Mouse (Mus musculus) limb, embryonic 12.5 days (tissue): ENCODE measurements around the gene Rer1. TPM values are rescaled to one million over a fixed set of nuclear protein-coding genes. Genes with fewer than 3 reads are reported as not detected.
A peak's percentile ranks its signal among the peaks of the same experiment; 100 is the strongest.

ENCODE experiments used
- ATAC-seq: fragments of 200-750 bp; cut with Nextera tagmentation; 2 replicates; pipeline ENCODE4 v1.8.0; 2017; ENCODE audit warnings: low read depth, moderate TSS enrichment; ENCODE audit not compliant: insufficient number of reproducible peaks, insufficient read depth, low FRiP score, low TSS enrichment
- H3K27ac ChIP-seq: fragments of 300-500 bp; sonication (generic); 2 replicates; pipeline ENCODE4 v1.5.1; 2016; ENCODE audit warnings: mild to moderate bottlenecking, moderate library complexity
- H3K27me3 ChIP-seq: fragments of 300-500 bp; sonication (generic); 2 replicates; pipeline ENCODE4 v1.6.1; 2016; ENCODE audit warnings: mild to moderate bottlenecking, moderate library complexity
- H3K36me3 ChIP-seq: fragments of 300-500 bp; sonication (generic); 2 replicates; pipeline ENCODE4 v1.6.1; 2016; ENCODE audit warnings: mild to moderate bottlenecking, moderate library complexity
- H3K4me1 ChIP-seq: fragments of 300-500 bp; sonication (generic); replicated peaks from 2 replicates; pipeline ENCODE4 v1.6.1; 2016
- H3K4me2 ChIP-seq: fragments of 300-500 bp; sonication (generic); 2 replicates; pipeline ENCODE4 v1.6.1; 2016; ENCODE audit warnings: mild to moderate bottlenecking, moderate library complexity
- H3K4me3 ChIP-seq: fragments of 300-500 bp; sonication (generic); replicated peaks from 2 replicates; pipeline ENCODE4 v1.5.1; 2016; ENCODE audit warnings: mild to moderate bottlenecking
- H3K9ac ChIP-seq: fragments of 300-500 bp; sonication (generic); replicated peaks from 2 replicates; pipeline ENCODE4 v1.6.1; 2016; ENCODE audit warnings: mild to moderate bottlenecking, moderate library complexity
- H3K9me3 ChIP-seq: fragments of 300-500 bp; sonication (generic); 2 replicates; pipeline ENCODE4 v1.6.1; 2016; ENCODE audit warnings: mild to moderate bottlenecking, moderate library complexity
- WGBS: fragments of 180-500 bp; shearing (Covaris S2); methylation state at CpG from one replicate; pipeline ENCODE4 v1.1.7; 2016; 5-methylcytosine and 5-hydroxymethylcytosine counted together
- polyA plus RNA-seq: library from polyadenylated mRNA; unstranded; fragments of >200 nt; fragmentation: Nextera tagmentation; extraction: Ambion mirVana; gene quantifications from 2 replicates; pipeline ENCODE4 v1.2.1, GENCODE M21; 2016

Gene Rer1
- polyA plus RNA-seq, 1 experiment from 2014 or later, result 141 TPM

GRCm38 (mm10) chr4:155126194-155126593 lies 40.0 kb upstream of the Rer1 start:
- no peaks in the 10 kb centered on the region for H3K9me3 ChIP-seq
- ATAC-seq, result no peak
- WGBS, result 85% methylated on average over 5 of the region's 5 CpGs
- no peak overlapping the region for H3K9ac ChIP-seq
- H3K36me3 ChIP-seq, result no peaks in the 10 kb centered on the region
- H3K4me3 ChIP-seq, result no peak overlapping the region
- peaks cover 75% of the 10 kb centered on the region for H3K4me1 ChIP-seq
- 0 out of 2 replicates have a peak, but pooled peaks cover 5% of the 10 kb centered on the region for H3K27me3 ChIP-seq
- H3K27ac ChIP-seq, result no peak overlapping the region
- no peak overlapping the region for H3K4me2 ChIP-seq

- WGBS, result 41% methylated on average over 7 of the region's 7 CpGs
- no peaks in the 10 kb centered on the region for H3K36me3 ChIP-seq
- peaks cover 77% of the 10 kb centered on the region for H3K4me1 ChIP-seq
- ATAC-seq, result no peak
- no peak overlapping the region for H3K9ac ChIP-seq
- no peak overlapping the region for H3K4me3 ChIP-seq
- no peak overlapping the region for H3K27ac ChIP-seq
- H3K4me2 ChIP-seq, result no peak overlapping the region
- H3K27me3 ChIP-seq, result 0 out of 2 replicates have a peak, but pooled peaks cover 5% of the 10 kb centered on the region
- no peaks in the 10 kb centered on the region for H3K9me3 ChIP-seq
These were observed 39.1 kb upstream of the Rer1 start for GRCm38 (mm10) chr4:155125310-155125709.

- Histone ChIP-seq H3K4me3 (no peak overlapping the region), H3K27me3 (no peaks in the 10 kb centered on the region), H3K27ac (peak overlapping the region; percentile 97), H3K4me2 (no peak overlapping the region), H3K9ac (0 out of 2 replicates have a peak overlapping the region, but pooled peaks have one; percentile 12), H3K36me3 (no peaks in the 10 kb centered on the region), H3K9me3 (no peaks in the 10 kb centered on the region), H3K4me1 (peaks cover 74% of the 10 kb centered on the region)
- no peak for ATAC-seq
- WGBS, result 74% methylated on average over 9 of the region's 9 CpGs
These were observed 37.8 kb upstream of the Rer1 start for GRCm38 (mm10) chr4:155123868-155124534.

DNA sequence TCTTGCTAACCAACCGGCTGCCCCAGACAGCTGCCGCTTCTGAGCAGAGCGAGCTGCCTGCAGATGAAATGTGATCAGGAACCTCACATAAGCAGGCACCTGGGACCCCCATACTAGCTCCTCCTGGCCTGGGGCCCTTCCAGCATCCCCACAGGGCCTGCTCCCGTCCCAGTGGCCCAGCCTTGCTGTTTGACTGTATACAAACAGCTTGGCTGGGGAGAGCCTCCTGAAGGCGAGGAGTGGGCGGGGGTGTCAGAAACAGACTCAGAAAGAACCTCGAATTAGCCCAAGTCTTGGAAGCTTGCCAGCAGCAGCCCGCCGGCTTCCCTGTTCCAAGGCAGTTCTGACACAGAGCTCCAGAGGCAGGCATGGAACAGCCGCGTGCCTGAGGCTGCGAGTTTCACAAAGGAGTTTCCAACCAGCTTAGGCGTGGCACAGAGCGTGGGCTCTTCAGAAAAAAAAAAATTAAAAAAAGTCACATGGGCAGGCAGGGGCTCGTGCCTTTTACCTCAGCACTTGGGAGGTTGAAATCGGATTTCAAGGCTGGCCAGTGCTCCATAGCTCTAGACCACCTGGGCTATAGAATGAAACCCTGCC lies 36.4 kb upstream of the Rer1 start:
- no peak overlapping the region; the same call in 1 of the 2 replicates for H3K9ac ChIP-seq
- peak overlapping the region; percentile 9; the same call in 1 of the 2 replicates for H3K4me3 ChIP-seq
- peak overlapping the region; percentile 97 for H3K27ac ChIP-seq
- no peaks in the 10 kb centered on the region for H3K27me3 ChIP-seq
- H3K9me3 ChIP-seq, result peaks cover 5% of the 10 kb centered on the region
- ATAC-seq, result peak; percentile 69
- 7% methylated on average over 16 of the region's 16 CpGs for WGBS
- no peaks in the 10 kb centered on the region for H3K36me3 ChIP-seq
- peak overlapping the region; percentile 45 for H3K4me2 ChIP-seq
- H3K4me1 ChIP-seq, result peaks cover 76% of the 10 kb centered on the region

- peaks cover 75% of the 10 kb centered on the region for H3K4me1 ChIP-seq
- peak overlapping the region; percentile 45 for H3K4me2 ChIP-seq
- ATAC-seq, result peak; percentile 11; the same call in 1 of the 2 replicates
- peak overlapping the region; percentile 9; the same call in 1 of the 2 replicates for H3K4me3 ChIP-seq
- H3K36me3 ChIP-seq, result no peaks in the 10 kb centered on the region
- H3K27me3 ChIP-seq, result no peaks in the 10 kb centered on the region
- H3K9me3 ChIP-seq, result peaks cover 5% of the 10 kb centered on the region
- no peak overlapping the region for H3K9ac ChIP-seq
- WGBS, result 69% methylated on average over 6 of the region's 6 CpGs
- peak overlapping the region; percentile 97 for H3K27ac ChIP-seq
These were observed 35.8 kb upstream of the Rer1 start for GRCm38 (mm10) chr4:155121915-155122443.

DNA sequence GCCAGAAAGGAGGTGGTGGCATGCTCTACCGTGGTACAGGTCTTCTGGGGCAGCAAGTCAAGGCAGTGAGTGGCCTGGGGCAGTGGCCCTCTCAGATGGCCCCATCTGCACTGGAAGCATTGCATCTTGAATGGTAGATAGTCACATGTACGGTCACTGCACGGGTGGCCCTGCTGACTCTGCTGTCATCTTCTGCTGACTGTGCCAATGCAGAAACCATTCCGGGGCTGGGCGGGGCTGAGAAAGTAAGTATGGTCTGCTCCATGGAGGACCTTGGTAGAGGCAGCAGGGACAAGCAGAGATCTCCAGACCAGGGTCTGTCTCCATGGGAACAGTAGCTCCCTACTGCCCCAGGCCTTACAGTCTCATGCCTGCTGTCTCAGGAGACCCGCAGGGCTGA lies 35.0 kb upstream of the Rer1 start:
- no peak for ATAC-seq
- H3K4me1 ChIP-seq, result peaks cover 68% of the 10 kb centered on the region
- 89% methylated on average over 6 of the region's 6 CpGs for WGBS

GRCm38 (mm10) chr4:155120583-155120982 lies 34.4 kb upstream of the Rer1 start:
- no peak for ATAC-seq
- Histone ChIP-seq H3K27ac (peak overlapping the region; percentile 97), H3K4me2 (no peak overlapping the region), H3K4me1 (peaks cover 64% of the 10 kb centered on the region), H3K4me3 (no peak overlapping the region), H3K36me3 (no peaks in the 10 kb centered on the region), H3K9ac (no peak overlapping the region), H3K27me3 (no peaks in the 10 kb centered on the region), H3K9me3 (peaks cover 5% of the 10 kb centered on the region)
- WGBS, result 49% methylated on average over 5 of the region's 5 CpGs

More for the DNA sequence above, 35.0 kb upstream of the Rer1 start:
- Histone ChIP-seq H3K4me3 (no peak overlapping the region), H3K9me3 (peaks cover 5% of the 10 kb centered on the region), H3K4me2 (no peak overlapping the region), H3K9ac (no peak overlapping the region), H3K27ac (peak overlapping the region; percentile 97), H3K36me3 (no peaks in the 10 kb centered on the region), H3K27me3 (no peaks in the 10 kb centered on the region)

DNA sequence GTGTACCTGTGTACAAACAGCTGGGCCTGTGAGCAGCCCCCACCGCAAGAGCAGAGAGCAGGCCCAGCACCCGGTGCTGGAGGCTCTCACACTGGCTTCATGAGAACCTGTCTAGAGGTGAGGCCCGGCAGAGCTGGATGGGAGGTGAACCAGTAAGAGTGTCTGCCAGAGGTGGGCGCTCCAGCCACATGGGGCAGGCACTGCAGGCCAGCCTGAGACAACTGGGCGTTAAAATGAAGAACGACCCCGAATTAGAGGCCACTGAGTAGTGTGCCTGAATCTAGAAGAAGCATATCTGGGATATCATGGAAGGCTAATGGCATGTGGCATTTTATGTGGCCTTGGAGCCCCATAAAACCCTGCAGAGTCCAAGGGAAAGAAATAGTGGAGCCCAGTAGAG lies 33.9 kb upstream of the Rer1 start:
- Histone ChIP-seq H3K27me3 (no peaks in the 10 kb centered on the region), H3K4me1 (peaks cover 59% of the 10 kb centered on the region), H3K4me2 (no peak overlapping the region), H3K36me3 (no peaks in the 10 kb centered on the region), H3K4me3 (no peak overlapping the region), H3K9me3 (peaks cover 5% of the 10 kb centered on the region), H3K9ac (peak overlapping the region; percentile 35), H3K27ac (peak overlapping the region; percentile 97)
- WGBS, result 71% methylated on average over 7 of the region's 7 CpGs
- no peak for ATAC-seq

GRCm38 (mm10) chr4:155118278-155118677 lies 32.1 kb upstream of the Rer1 start:
- Histone ChIP-seq H3K4me2 (no peak overlapping the region), H3K27me3 (no peaks in the 10 kb centered on the region), H3K9ac (no peak overlapping the region), H3K4me3 (no peak overlapping the region), H3K4me1 (peaks cover 52% of the 10 kb centered on the region), H3K9me3 (peaks cover 5% of the 10 kb centered on the region), H3K36me3 (no peaks in the 10 kb centered on the region), H3K27ac (no peak overlapping the region)
- no peak for ATAC-seq
- 89% methylated on average over 10 of the region's 10 CpGs for WGBS

DNA sequence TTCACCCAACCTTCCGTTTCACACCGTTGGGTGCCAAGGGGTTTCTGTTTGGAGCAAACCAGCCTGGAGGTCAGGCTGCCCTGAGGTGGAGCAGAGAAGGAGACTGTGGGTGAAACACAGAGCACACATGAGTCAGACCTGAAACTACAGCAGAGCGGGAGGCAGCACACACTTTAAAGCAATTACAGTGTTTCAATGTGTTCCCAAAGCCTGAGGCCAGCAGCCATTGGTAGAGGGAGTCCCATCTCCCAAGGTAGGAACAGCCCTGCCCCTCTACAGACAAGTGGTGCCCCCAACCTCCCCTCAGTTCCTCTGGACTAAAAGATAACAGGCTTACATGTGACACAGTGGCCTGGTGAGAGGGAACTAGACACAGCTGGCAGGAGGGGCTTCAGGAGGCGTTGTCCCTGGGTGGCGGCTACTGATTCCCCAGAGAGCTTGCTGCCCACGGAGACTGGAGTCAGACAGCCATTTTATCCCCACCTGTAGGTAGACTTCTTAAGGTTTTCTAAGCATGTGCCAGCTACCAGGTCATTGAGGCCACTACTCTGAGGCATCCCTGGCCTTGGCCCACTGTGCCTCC lies 31.3 kb upstream of the Rer1 start:
- Histone ChIP-seq H3K4me3 (no peak overlapping the region), H3K27me3 (no peaks in the 10 kb centered on the region), H3K36me3 (no peaks in the 10 kb centered on the region), H3K27ac (no peak overlapping the region), H3K4me2 (no peak overlapping the region), H3K4me1 (peaks cover 44% of the 10 kb centered on the region), H3K9ac (no peak overlapping the region), H3K9me3 (peaks cover 5% of the 10 kb centered on the region)
- 81% methylated on average over 6 of the region's 6 CpGs for WGBS
- no peak for ATAC-seq

- Histone ChIP-seq H3K4me2 (no peak overlapping the region), H3K36me3 (no peaks in the 10 kb centered on the region), H3K4me3 (no peak overlapping the region), H3K4me1 (peaks cover 36% of the 10 kb centered on the region), H3K9me3 (peaks cover 5% of the 10 kb centered on the region), H3K9ac (no peak overlapping the region), H3K27ac (0 out of 2 replicates have a peak overlapping the region, but pooled peaks have one; percentile 7), H3K27me3 (no peaks in the 10 kb centered on the region)
- no peak for ATAC-seq
- WGBS, result 79% methylated on average over 4 of the region's 4 CpGs
These were observed 30.4 kb upstream of the Rer1 start for GRCm38 (mm10) chr4:155116607-155117006.
